Mouse (Mus musculus): Measurements from ENCODE around the gene Nkain1.

DNA sequence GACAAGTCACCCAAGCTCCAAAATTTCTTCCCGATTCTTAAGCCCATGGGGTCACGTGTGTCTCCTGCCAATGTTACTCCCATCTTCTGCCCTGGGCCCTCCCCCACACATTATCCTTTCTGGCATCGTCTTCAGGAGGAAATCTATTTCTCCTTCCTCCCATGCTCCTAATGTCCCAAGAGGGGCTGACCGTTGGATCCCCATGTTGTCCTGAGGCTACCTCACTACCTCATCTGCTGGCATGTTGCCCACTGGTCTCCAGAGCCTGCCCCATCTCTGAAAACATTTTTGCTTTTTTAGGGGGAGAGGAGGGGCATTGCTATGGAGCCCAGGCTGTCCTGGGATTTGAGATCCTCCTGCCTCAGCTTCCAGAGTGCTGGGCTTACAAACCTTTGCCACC is 30.9 kb downstream of the Nkain1 start:
- TF ChIP-seq POLR2A (IDR thresholded peaks at IDR 0.05; ENCODE audit: insufficient read depth, low read depth, low read length), result no peak
- no peak for TF ChIP-seq CTCF (IDR thresholded peaks at IDR 0.05; ENCODE audit: insufficient read depth, low read depth, low read length)
